Mouse (Mus musculus) lung, postnatal 0 days (tissue): ENCODE results near the gene Cep250.

Source experiments
- CTCF ChIP-seq: IDR thresholded peaks from 2 replicates; pipeline ENCODE4 v1.5.1; 2016; ENCODE audit warnings: antibody characterized with exemption, mild to moderate bottlenecking
- EP300 ChIP-seq: IDR thresholded peaks from 2 replicates; pipeline ENCODE4 v1.6.1; 2016; ENCODE audit warnings: antibody characterized with exemption, mild to moderate bottlenecking, control low read depth

DNA sequence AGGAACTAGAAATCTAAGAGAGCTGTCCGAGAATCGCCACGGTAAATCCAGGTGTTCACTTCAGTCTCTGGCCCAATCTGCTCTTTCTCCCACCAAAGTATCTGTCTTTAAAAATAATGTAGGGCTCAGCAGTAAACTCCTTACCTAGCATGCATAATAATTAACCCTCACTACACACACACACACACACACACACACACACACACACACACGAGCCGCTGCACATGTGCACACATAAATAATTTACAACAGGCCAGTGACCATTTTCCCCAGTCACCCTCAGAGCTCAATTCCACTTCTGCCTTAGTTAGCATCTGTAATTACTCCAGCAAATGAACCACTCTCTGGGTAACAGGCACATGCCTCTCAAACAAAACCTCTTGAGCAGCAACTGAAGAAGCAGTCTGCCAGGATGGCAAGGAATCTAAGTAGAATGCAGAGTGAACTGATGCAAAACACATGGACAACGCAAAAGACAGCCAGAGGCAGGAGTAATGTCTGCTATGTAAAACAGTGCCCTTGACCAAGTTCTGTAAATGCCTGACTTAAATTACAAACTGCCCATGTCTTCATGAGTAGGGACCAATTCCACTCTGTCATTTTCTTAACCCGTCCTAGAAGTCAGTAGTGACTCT lies 27.4 kb upstream of the Cep250 start:
- TF ChIP-seq CTCF (no peak), EP300 (no peak)
